In the genomic region with DNA sequence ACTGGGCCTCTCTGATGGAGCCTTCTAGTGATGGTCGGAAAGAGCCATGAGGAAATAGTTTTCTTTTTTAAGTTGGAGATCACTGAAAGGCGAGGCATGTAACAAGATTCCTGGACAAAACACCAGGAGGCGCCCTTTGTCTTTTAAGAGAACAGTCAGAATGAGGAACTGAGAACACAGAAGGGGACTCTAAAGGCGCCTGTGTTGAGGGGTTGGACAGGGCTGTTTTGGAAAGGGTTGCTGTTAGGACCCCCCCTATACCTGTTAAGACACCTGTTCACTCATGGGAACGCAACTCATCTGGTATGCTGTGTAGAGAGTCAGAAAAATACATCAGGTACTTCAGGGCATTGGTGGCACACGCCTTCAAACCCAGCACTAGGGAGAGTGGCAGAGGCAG, we compare ENCODE assay signal across 7 mouse cellular contexts. TPM values are rescaled to one million over a fixed set of nuclear protein-coding genes. Genes with fewer than 3 reads are reported as not detected.
A peak's percentile ranks its signal among the peaks of the same experiment; 100 is the strongest.
DNase-seq lines count a peak whose midpoint lies in the region; TF ChIP-seq lines count a peak whose summit lies in the region.

No protein-coding gene starts in this region.

- no peak overlapping the region for H3K4me3 ChIP-seq in layer of hippocampus, adult 2 months

- DNase-seq in layer of hippocampus, adult 2 months (ENCODE audit: low spot score in 2 of 2) = peak in 1 of 2 experiments; percentile 42
- no peak for DNase-seq in layer of hippocampus, adult 8-10 months (ENCODE audit: low spot score in 2 of 2)
- DNase-seq in Muller cell, postnatal 12 days (ENCODE audit: inconsistent ontology term) = peak; percentile 35
- peak; percentile 82 for DNase-seq in c-Kit-positive CD71-negative TER-119-negative erythroid progenitor cells, embryonic 14.5 days (ENCODE audit: low read depth)
- DNase-seq in induced T-regulatory cell, adult 2 months (ENCODE audit: low read depth) = peak; percentile 90
- peak; percentile 89 for DNase-seq in lung, postnatal 36 days
- peak; percentile 76 to 87 for DNase-seq in spleen, postnatal 4 days (ENCODE audit: low spot score in 2 of 2)

- H3K27ac ChIP-seq in layer of hippocampus, adult 2 months = no peak overlapping the region

- peak; percentile 71 for TF ChIP-seq CTCF in layer of hippocampus, adult 2 months (conservative IDR thresholded peaks at IDR 0.05)

RNA-seq across cellular contexts. Expression of gene Tmem116, which starts 1.7 kb away (rescaled TPM):
- total RNA-seq in layer of hippocampus, adult 2 months (2021) = 1 to 10 TPM; 7.7 to 8.6 TPM
- total RNA-seq in layer of hippocampus, adult 8-10 months (2022) = 1 to 10 TPM; 7.2 to 9.5 (median 8.5) TPM

RNA-seq across cellular contexts. Expression of gene Erp29, which starts 2.3 kb away (rescaled TPM):
- total RNA-seq in layer of hippocampus, adult 2 months (2021) = 100 to 1,000 TPM; 127 to 144 TPM
- total RNA-seq in layer of hippocampus, adult 8-10 months (2022) = 100 to 1,000 TPM; 138 to 165 (median 145) TPM

RNA-seq across cellular contexts. Expression of gene Naa25, which starts 52.2 kb away (rescaled TPM):
- 10 to 100 TPM; 37.2 to 40.9 TPM for total RNA-seq in layer of hippocampus, adult 2 months (2021)
- 10 to 100 TPM; 36.6 to 45.8 (median 38.1) TPM for total RNA-seq in layer of hippocampus, adult 8-10 months (2022)

RNA-seq across cellular contexts. Expression of gene Adam1b, which starts 53.3 kb away (rescaled TPM):
- not detected for total RNA-seq in layer of hippocampus, adult 2 months (2021)
- not detected for total RNA-seq in layer of hippocampus, adult 8-10 months (2022)

Comparison
In these comparisons a context has a peak if more than half of its experiments do, and no peak if none do; other contexts are left out.
1. DNase-seq: peak in Muller cell, postnatal 12 days (single experiment), c-Kit-positive CD71-negative TER-119-negative erythroid progenitor cells, embryonic 14.5 days (single experiment), induced T-regulatory cell, adult 2 months (single experiment), lung, postnatal 36 days (single experiment) and spleen, postnatal 4 days (2 of 2); none in layer of hippocampus, adult 8-10 months (0 of 2).